Mouse (Mus musculus): ENCODE data around the gene Gm5868. TPM values are rescaled to one million over a fixed set of nuclear protein-coding genes. Genes with fewer than 3 reads are reported as not detected.
"Not testable (repeated sequence)": the region's sequence is repeated elsewhere in the genome, so short reads cannot be mapped to it uniquely, and the experiment has no call there.

Gm5868 gene
- polyA plus RNA-seq, 1 experiment from 2014 or later = not detected

- WGBS (ENCODE audit: insufficient replicate concordance) = 6% methylated on average over 61 of the region's 73 CpGs
- H3K4me2 ChIP-seq = peak overlapping the region; percentile 54
- not testable (repeated sequence) for H3K9me3 ChIP-seq (replicated peaks); H3K4me1 ChIP-seq (replicated peaks); H3K27ac ChIP-seq; H3K9ac ChIP-seq; H3K36me3 ChIP-seq; DNase-seq; ATAC-seq (ENCODE audit: low read depth)
- H3K27me3 ChIP-seq = peaks cover 44% of the 10 kb centered on the region
- H3K4me3 ChIP-seq (replicated peaks) = peak overlapping the region; percentile 41
Measured at GRCm38 (mm10) chr5:72580088-72580969, 7.0 kb downstream of the Gm5868 start.

- 58% methylated on average over 10 of the region's 10 CpGs for WGBS (ENCODE audit: insufficient replicate concordance)
- H3K4me2 ChIP-seq; ATAC-seq (ENCODE audit: low read depth); H3K4me3 ChIP-seq (replicated peaks); H3K36me3 ChIP-seq; H3K9ac ChIP-seq; H3K27ac ChIP-seq; H3K4me1 ChIP-seq (replicated peaks); DNase-seq; H3K9me3 ChIP-seq (replicated peaks): not testable (repeated sequence)
- H3K27me3 ChIP-seq = peaks cover 44% of the 10 kb centered on the region
Measured at GRCm38 (mm10) chr5:72579599-72579998, 7.8 kb downstream of the Gm5868 start.

DNA sequence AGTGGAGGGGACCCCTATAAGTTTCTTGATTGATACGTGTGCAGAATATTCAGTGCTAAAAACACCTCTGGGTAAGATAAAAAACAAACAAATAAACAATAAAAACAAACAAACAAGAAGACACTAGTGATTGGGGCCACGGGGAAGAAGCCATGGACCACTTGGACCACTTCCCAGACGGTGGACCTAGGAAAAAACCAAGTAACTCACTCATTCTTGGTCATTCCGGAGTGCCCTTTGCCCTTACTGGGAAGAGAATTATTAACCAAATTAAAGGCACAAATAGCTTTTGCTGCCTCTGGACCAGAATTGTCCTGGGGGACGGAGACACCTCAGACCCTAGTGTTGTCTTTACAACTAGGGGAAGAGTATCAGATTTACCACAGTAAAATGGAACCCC is 21.7 kb downstream of the Gm5868 start:
- Histone ChIP-seq H3K9me3 (replicated peaks) (peaks cover 21% of the 10 kb centered on the region; the same call in 1 of the 2 replicates), H3K4me2 (no peak overlapping the region), H3K4me3 (replicated peaks) (no peak overlapping the region), H3K27me3 (no peaks in the 10 kb centered on the region), H3K27ac (no peak overlapping the region), H3K4me1 (replicated peaks) (peaks cover 6% of the 10 kb centered on the region), H3K9ac (no peak overlapping the region), H3K36me3 (no peaks in the 10 kb centered on the region)
- ATAC-seq (ENCODE audit: low read depth) (no peak), DNase-seq (no peak)
- 73% methylated on average over 5 of the region's 5 CpGs for WGBS (ENCODE audit: insufficient replicate concordance)

DNA sequence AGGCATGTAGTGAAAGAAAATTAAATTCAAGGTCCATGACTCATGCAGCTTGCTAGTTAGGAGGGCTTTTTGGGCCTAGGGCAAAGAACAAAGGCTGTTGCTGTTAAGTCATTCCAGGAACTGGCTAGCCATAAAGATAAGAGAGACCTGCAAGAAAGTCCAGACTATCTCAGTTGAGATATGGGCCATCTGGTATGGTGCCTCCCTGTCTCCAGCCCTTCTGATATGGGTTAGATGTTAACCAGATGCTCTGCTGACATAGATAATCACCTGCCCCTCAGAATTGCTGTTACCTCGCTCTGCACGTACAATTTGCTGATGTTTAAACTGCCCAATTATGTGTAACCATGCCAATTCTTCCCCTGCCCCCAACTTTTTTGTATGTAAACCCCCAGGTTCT is 24.2 kb downstream of the Gm5868 start:
- WGBS (ENCODE audit: insufficient replicate concordance) = 39% methylated on average over 2 of the region's 2 CpGs
- peaks cover 18% of the 10 kb centered on the region for H3K4me1 ChIP-seq (replicated peaks)
- H3K27ac ChIP-seq; ATAC-seq (ENCODE audit: low read depth); H3K9ac ChIP-seq; H3K27me3 ChIP-seq; H3K36me3 ChIP-seq; H3K4me3 ChIP-seq (replicated peaks); H3K4me2 ChIP-seq; DNase-seq: not testable (repeated sequence)
- H3K9me3 ChIP-seq (replicated peaks) = 0 out of 2 replicates have a peak, but pooled peaks cover 14% of the 10 kb centered on the region

GRCm38 (mm10) chr5:72560976-72561628 is 26.2 kb downstream of the Gm5868 start:
- DNase-seq (no peak), ATAC-seq (ENCODE audit: low read depth) (no peak)
- Histone ChIP-seq H3K9me3 (replicated peaks) (0 out of 2 replicates have a peak, but pooled peaks cover 14% of the 10 kb centered on the region), H3K4me3 (replicated peaks) (no peak overlapping the region), H3K36me3 (no peaks in the 10 kb centered on the region), H3K4me1 (replicated peaks) (peaks cover 20% of the 10 kb centered on the region), H3K27me3 (no peaks in the 10 kb centered on the region), H3K9ac (no peak overlapping the region), H3K27ac (no peak overlapping the region), H3K4me2 (no peak overlapping the region)
- WGBS (ENCODE audit: insufficient replicate concordance) = 28% methylated on average over 3 of the region's 3 CpGs

DNA sequence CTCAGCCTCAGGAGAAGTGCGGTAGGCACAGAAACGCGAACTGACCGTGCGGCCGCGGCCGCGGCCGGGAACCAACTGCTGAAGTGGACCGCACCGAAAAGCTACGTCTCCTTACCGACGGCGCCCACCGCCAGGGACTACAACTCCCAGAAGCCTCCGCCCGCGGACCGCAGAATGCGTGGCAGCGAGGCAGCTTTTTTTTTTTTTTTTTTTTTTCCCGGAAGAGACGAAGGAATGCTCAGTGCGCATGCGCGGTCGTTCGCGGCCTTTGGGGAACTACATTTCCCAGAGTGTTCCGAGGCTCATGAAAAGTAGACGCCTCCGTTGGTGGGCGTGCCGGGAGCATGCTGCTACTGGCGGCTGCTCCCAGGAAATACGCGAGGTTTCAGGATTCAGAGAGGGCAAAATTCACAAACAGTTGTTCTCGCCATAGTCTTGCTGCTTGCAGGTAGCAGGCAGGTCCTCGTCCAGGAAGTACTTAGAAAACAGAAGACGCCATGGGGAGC is 27.8 kb downstream of the Gm5868 start, which contains the start of gene Nfxl1:
TSS of gene Nfxl1 (minus strand) at position 141 of the 506 bp plus-strand sequence.
- Histone ChIP-seq H3K27ac (peak within 1 kb of the TSS; percentile 61), H3K27me3 (no peaks in the 10 kb centered on the region), H3K9me3 (replicated peaks) (0 out of 2 replicates have a peak, but pooled peaks cover 11% of the 10 kb centered on the region), H3K4me2 (peak within 1 kb of the TSS; percentile 98), H3K4me3 (replicated peaks) (peak within 1 kb of the TSS; percentile 88), H3K36me3 (peaks cover 5% of the 10 kb centered on the region), H3K4me1 (replicated peaks) (peaks cover 20% of the 10 kb centered on the region), H3K9ac (peak within 1 kb of the TSS; percentile 93)
- under 1% methylated on average over 42 of the region's 42 CpGs for WGBS (ENCODE audit: insufficient replicate concordance)
- DNase-seq (peak; percentile 89), ATAC-seq (ENCODE audit: low read depth) (peak; percentile 94)

- Histone ChIP-seq H3K27me3 (no peaks in the 10 kb centered on the region), H3K9ac (peak overlapping the region; percentile 93), H3K27ac (peak overlapping the region; percentile 61), H3K4me2 (peak overlapping the region; percentile 98), H3K4me3 (replicated peaks) (peak overlapping the region; percentile 88), H3K36me3 (peaks cover 8% of the 10 kb centered on the region), H3K9me3 (replicated peaks) (0 out of 2 replicates have a peak, but pooled peaks cover 5% of the 10 kb centered on the region), H3K4me1 (replicated peaks) (peaks cover 20% of the 10 kb centered on the region)
- DNase-seq (peak; percentile 53), ATAC-seq (ENCODE audit: low read depth) (peak; percentile 81)
- WGBS (ENCODE audit: insufficient replicate concordance) = 2% methylated on average over 50 of the region's 57 CpGs
Measured at GRCm38 (mm10) chr5:72558716-72559526, 28.4 kb downstream of the Gm5868 start.

DNA sequence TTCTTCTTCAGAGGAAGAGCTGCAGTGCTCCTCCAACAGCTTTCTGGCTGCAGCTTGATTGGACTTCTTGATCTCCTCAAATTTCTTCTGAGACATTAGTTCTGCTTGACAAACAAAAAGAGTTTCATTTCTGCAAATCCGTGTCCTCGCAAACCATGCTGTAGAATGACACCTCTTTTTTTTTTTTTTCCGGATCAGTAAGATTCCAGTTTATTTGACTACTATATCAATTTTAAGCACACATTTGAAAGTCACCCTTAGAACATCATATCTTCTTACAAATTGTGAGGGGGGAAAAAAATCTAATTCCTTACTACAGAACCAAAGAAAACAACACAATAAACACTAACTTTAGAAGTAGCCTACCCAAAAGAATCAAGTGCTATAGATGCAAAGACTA is 31.1 kb downstream of the Gm5868 start:
- WGBS (ENCODE audit: insufficient replicate concordance) = 86% methylated on average over 3 of the region's 3 CpGs
- Histone ChIP-seq H3K9me3 (replicated peaks) (no peaks in the 10 kb centered on the region), H3K4me1 (replicated peaks) (peaks cover 20% of the 10 kb centered on the region), H3K4me2 (no peak overlapping the region), H3K27me3 (no peaks in the 10 kb centered on the region), H3K27ac (no peak overlapping the region), H3K9ac (no peak overlapping the region), H3K36me3 (peaks cover 16% of the 10 kb centered on the region), H3K4me3 (replicated peaks) (no peak overlapping the region)
- ATAC-seq (ENCODE audit: low read depth) = no peak
- DNase-seq = no peak

DNA sequence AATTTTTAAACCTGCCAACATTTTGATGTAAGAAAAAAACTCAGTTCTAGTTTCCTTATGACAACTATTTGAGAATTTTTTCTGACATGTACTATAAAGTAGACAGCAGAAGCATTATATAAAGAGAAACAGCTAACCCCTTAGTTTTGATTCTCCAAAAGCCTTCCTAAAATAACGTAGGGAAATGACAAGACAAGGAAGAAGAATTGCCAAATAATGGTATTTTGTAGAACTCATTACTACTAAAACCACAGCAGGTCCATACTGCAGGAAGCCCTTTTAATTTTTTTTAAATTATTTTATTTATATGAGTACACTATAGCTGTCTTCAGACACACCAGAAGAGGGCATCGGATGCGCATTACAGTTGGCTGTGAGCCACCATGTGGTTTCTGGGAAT is 36.1 kb downstream of the Gm5868 start:
- WGBS (ENCODE audit: insufficient replicate concordance) = 84% methylated on average over 3 of the region's 3 CpGs
- no peak overlapping the region for H3K4me2 ChIP-seq
- ATAC-seq (ENCODE audit: low read depth) = no peak
- H3K4me1 ChIP-seq (replicated peaks) = no peaks in the 10 kb centered on the region
- DNase-seq = no peak
- no peak overlapping the region for H3K9ac ChIP-seq
- H3K27me3 ChIP-seq = no peaks in the 10 kb centered on the region
- H3K9me3 ChIP-seq (replicated peaks) = no peaks in the 10 kb centered on the region
- no peak overlapping the region for H3K27ac ChIP-seq
- H3K36me3 ChIP-seq = peaks cover 18% of the 10 kb centered on the region
- H3K4me3 ChIP-seq (replicated peaks) = no peak overlapping the region

All from liver, embryonic 13.5 days (tissue).